10 mouse cellular contexts compared by ENCODE assay signal in genomic region chr14:62844226-62844625, GRCm38 (mm10). TPM values are rescaled to one million over a fixed set of nuclear protein-coding genes. Genes with fewer than 3 reads are reported as not detected.
DNase-seq lines count a peak whose midpoint lies in the region; ATAC-seq and TF ChIP-seq lines count a peak whose summit lies in the region.
"Had no signal": no experiment of that assay in that cellular context is flagged by ENCODE, and none has a peak within 500 bp of the region (broad histone marks: within the 10 kb centered on the region; RNA-seq: fewer than 3 reads in every experiment).

No protein-coding gene starts in this region.

- TF ChIP-seq EP300 in stomach, postnatal 0 days (optimal IDR thresholded peaks at IDR 0.05): no peak

- no peak for ATAC-seq in hindbrain, postnatal 0 days
- no peak for ATAC-seq in hindbrain, embryonic 11.5 days (ENCODE audit: low FRiP score)
- ATAC-seq in midbrain, embryonic 11.5 days (ENCODE audit: low FRiP score): no peak
- no peak for ATAC-seq in heart, embryonic 15.5 days (replicated peaks; ENCODE audit: insufficient number of reproducible peaks, insufficient read depth, low FRiP score, low read depth)
- no peak for ATAC-seq in stomach, postnatal 0 days (ENCODE audit: low FRiP score, low TSS enrichment)

- H3K27me3 ChIP-seq in hindbrain, postnatal 0 days (ENCODE audit: insufficient read depth, low read length): no peaks in the 10 kb centered on the region
- no peaks in the 10 kb centered on the region for H3K27me3 ChIP-seq in hindbrain, embryonic 11.5 days (ENCODE audit: control insufficient read depth, insufficient read depth, low read length)
- H3K27me3 ChIP-seq in midbrain, embryonic 11.5 days (ENCODE audit: control insufficient read depth, insufficient read depth, low read length): no peaks in the 10 kb centered on the region
- H3K27me3 ChIP-seq in midbrain, embryonic 10.5 days (ENCODE audit: low read depth, poor library complexity, severe bottlenecking): no peaks in the 10 kb centered on the region
- no peaks in the 10 kb centered on the region for H3K27me3 ChIP-seq in heart, embryonic 15.5 days
- H3K27me3 ChIP-seq in stomach, postnatal 0 days (ENCODE audit: control insufficient read depth, insufficient read depth, low read length): no peaks in the 10 kb centered on the region
- H3K27me3 ChIP-seq: forebrain, embryonic 12.5 days had no signal

- WGBS in hindbrain, postnatal 0 days: 85% methylated on average over 8 of the region's 8 CpGs
- 87% methylated on average over 8 of the region's 8 CpGs for WGBS in hindbrain, embryonic 11.5 days
- 88% methylated on average over 8 of the region's 8 CpGs for WGBS in midbrain, embryonic 11.5 days
- 87% methylated on average over 8 of the region's 8 CpGs for WGBS in midbrain, embryonic 10.5 days
- WGBS in heart, embryonic 15.5 days: 47% methylated on average over 8 of the region's 8 CpGs
- 51% methylated on average over 8 of the region's 8 CpGs for WGBS in stomach, postnatal 0 days

- H3K9ac ChIP-seq in hindbrain, postnatal 0 days (replicated peaks; ENCODE audit: low read length): no peak overlapping the region
- no peak overlapping the region for H3K9ac ChIP-seq in hindbrain, embryonic 11.5 days (ENCODE audit: low read depth, low read length)
- no peak overlapping the region for H3K9ac ChIP-seq in midbrain, embryonic 11.5 days (ENCODE audit: low read length)
- H3K9ac ChIP-seq in heart, embryonic 15.5 days: no peak overlapping the region
- H3K9ac ChIP-seq in stomach, postnatal 0 days (ENCODE audit: low read length): no peak overlapping the region
- H3K9ac ChIP-seq: forebrain, embryonic 12.5 days had no signal

- 0 out of 2 replicates have a peak overlapping the region, but pooled peaks have one; percentile 3 for H3K4me2 ChIP-seq in hindbrain, postnatal 0 days (ENCODE audit: low read depth, low read length)
- H3K4me2 ChIP-seq in hindbrain, embryonic 11.5 days (replicated peaks; ENCODE audit: low read depth, low read length): no peak overlapping the region
- no peak overlapping the region for H3K4me2 ChIP-seq in midbrain, embryonic 11.5 days
- H3K4me2 ChIP-seq in heart, embryonic 15.5 days: 0 out of 2 replicates have a peak overlapping the region, but pooled peaks have one; percentile 11
- H3K4me2 ChIP-seq in stomach, postnatal 0 days (replicated peaks; ENCODE audit: low read depth): no peak overlapping the region
- H3K4me2 ChIP-seq: forebrain, embryonic 12.5 days had no signal

- no peaks in the 10 kb centered on the region for H3K36me3 ChIP-seq in hindbrain, postnatal 0 days (ENCODE audit: insufficient read depth, low read length)
- no peaks in the 10 kb centered on the region for H3K36me3 ChIP-seq in hindbrain, embryonic 11.5 days (ENCODE audit: control insufficient read depth, insufficient read depth, low read length)
- H3K36me3 ChIP-seq in midbrain, embryonic 11.5 days (ENCODE audit: control insufficient read depth, insufficient read depth, low read length): no peaks in the 10 kb centered on the region
- peaks cover 27% of the 10 kb centered on the region for H3K36me3 ChIP-seq in midbrain, embryonic 10.5 days
- H3K36me3 ChIP-seq in heart, embryonic 15.5 days: no peaks in the 10 kb centered on the region; the same call in 1 of the 2 replicates
- no peaks in the 10 kb centered on the region for H3K36me3 ChIP-seq in stomach, postnatal 0 days (ENCODE audit: control insufficient read depth, insufficient read depth, low read length)
- H3K36me3 ChIP-seq: forebrain, embryonic 12.5 days had no signal

- H3K27ac ChIP-seq in hindbrain, postnatal 0 days: 0 out of 2 replicates have a peak overlapping the region, but pooled peaks have one; percentile 20
- H3K27ac ChIP-seq in hindbrain, embryonic 11.5 days (ENCODE audit: low read depth, low read length): no peak overlapping the region
- no peak overlapping the region for H3K27ac ChIP-seq in midbrain, embryonic 11.5 days (ENCODE audit: low read depth, low read length)
- no peak overlapping the region for H3K27ac ChIP-seq in midbrain, embryonic 10.5 days (replicated peaks)
- H3K27ac ChIP-seq in heart, embryonic 15.5 days: peak overlapping the region; percentile 79
- peak overlapping the region; percentile 61 for H3K27ac ChIP-seq in stomach, postnatal 0 days (replicated peaks)

- H3K4me3 ChIP-seq in hindbrain, postnatal 0 days (ENCODE audit: low read length): no peak overlapping the region
- no peak overlapping the region for H3K4me3 ChIP-seq in hindbrain, embryonic 11.5 days (ENCODE audit: low read depth, low read length)
- H3K4me3 ChIP-seq in midbrain, embryonic 11.5 days (ENCODE audit: low read depth, low read length): no peak overlapping the region
- no peak overlapping the region for H3K4me3 ChIP-seq in midbrain, embryonic 10.5 days
- no peak overlapping the region for H3K4me3 ChIP-seq in heart, embryonic 15.5 days
- H3K4me3 ChIP-seq in stomach, postnatal 0 days (ENCODE audit: low read depth, low read length): no peak overlapping the region
- H3K4me3 ChIP-seq: forebrain, embryonic 12.5 days had no signal

- H3K4me1 ChIP-seq in hindbrain, postnatal 0 days (ENCODE audit: insufficient read depth, low read length): peaks cover 5% of the 10 kb centered on the region
- H3K4me1 ChIP-seq in hindbrain, embryonic 11.5 days (replicated peaks; ENCODE audit: control insufficient read depth, insufficient read depth, low read length): no peaks in the 10 kb centered on the region
- H3K4me1 ChIP-seq in midbrain, embryonic 11.5 days (ENCODE audit: control insufficient read depth, insufficient read depth, low read length): peaks cover 3% of the 10 kb centered on the region; the same call in 1 of the 2 replicates
- peaks cover 44% of the 10 kb centered on the region for H3K4me1 ChIP-seq in midbrain, embryonic 10.5 days
- peaks cover 41% of the 10 kb centered on the region for H3K4me1 ChIP-seq in heart, embryonic 15.5 days (replicated peaks)
- H3K4me1 ChIP-seq in stomach, postnatal 0 days (replicated peaks; ENCODE audit: control insufficient read depth, insufficient read depth): 0 out of 2 replicates have a peak, but pooled peaks cover 2% of the 10 kb centered on the region

- no peak for TF ChIP-seq CTCF in hindbrain, postnatal 0 days (IDR thresholded peaks at IDR 0.05; ENCODE audit: low read depth)
- no peak for TF ChIP-seq CTCF in stomach, postnatal 0 days (IDR thresholded peaks at IDR 0.05; ENCODE audit: low read depth)

- H3K9me3 ChIP-seq in hindbrain, postnatal 0 days (ENCODE audit: low read length): no peaks in the 10 kb centered on the region
- no peaks in the 10 kb centered on the region for H3K9me3 ChIP-seq in hindbrain, embryonic 11.5 days (ENCODE audit: control insufficient read depth, low read length)
- peaks cover 5% of the 10 kb centered on the region for H3K9me3 ChIP-seq in midbrain, embryonic 11.5 days (ENCODE audit: control insufficient read depth, low read length)
- peaks cover 19% of the 10 kb centered on the region; the same call in 1 of the 2 replicates for H3K9me3 ChIP-seq in midbrain, embryonic 10.5 days (replicated peaks)
- H3K9me3 ChIP-seq in heart, embryonic 15.5 days (replicated peaks): peaks cover 4% of the 10 kb centered on the region; the same call in 1 of the 2 replicates
- H3K9me3 ChIP-seq in stomach, postnatal 0 days (ENCODE audit: control insufficient read depth, low read length): no peaks in the 10 kb centered on the region

- no peak for DNase-seq in hindbrain, postnatal 0 days (ENCODE audit: low spot score)
- no peak for DNase-seq in hindbrain, embryonic 11.5 days (ENCODE audit: low spot score)
- DNase-seq in midbrain, embryonic 11.5 days (ENCODE audit: low spot score, missing footprints): peak; percentile 21
- DNase-seq in midbrain, embryonic 10.5 days (ENCODE audit: low spot score): no peak
- no peak for DNase-seq in stomach, postnatal 0 days (ENCODE audit: low spot score)
- no peak for DNase-seq in layer of hippocampus, adult 9-10 months (ENCODE audit: low spot score)
- DNase-seq: adrenal gland, postnatal 25 days; cerebellum, adult 11 months had no signal

RNA-seq across cellular contexts. Expression of gene Wdfy2, which starts 6.7 kb away (rescaled TPM):
- 16.9 and 20.6 TPM in 2 replicates for total RNA-seq in hindbrain, postnatal 0 days (2014; rRNA removed)
- polyA plus RNA-seq in hindbrain, postnatal 0 days (2015; fragmentation: Nextera tagmentation; extraction: Ambion mirVana): 4.5 and 4.6 TPM in 2 replicates
- 12.5 and 17.0 TPM in 2 replicates for polyA plus RNA-seq in hindbrain, embryonic 11.5 days (2014; fragmentation: Nextera tagmentation; extraction: Ambion mirVana)
- 14.9 and 15.9 TPM in 2 replicates for polyA plus RNA-seq in midbrain, embryonic 11.5 days (2014; fragmentation: Nextera tagmentation; extraction: Ambion mirVana)
- polyA plus RNA-seq in midbrain, embryonic 10.5 days (2016; fragmentation: Nextera tagmentation; extraction: Ambion mirVana): 14.8 and 15.5 TPM in 2 replicates
- polyA plus RNA-seq in heart, embryonic 15.5 days (2015; fragmentation: Nextera tagmentation; extraction: Ambion mirVana): 3.0 and 4.8 TPM in 2 replicates
- polyA plus RNA-seq in stomach, postnatal 0 days (2015; fragmentation: Nextera tagmentation; extraction: Ambion mirVana): 2.4 and 2.5 TPM in 2 replicates

Comparison
In these comparisons a context has a peak if more than half of its experiments do, and no peak if none do; other contexts are left out.
1. H3K27ac ChIP-seq: peak in hindbrain, postnatal 0 days (single experiment), heart, embryonic 15.5 days (single experiment) and stomach, postnatal 0 days (single experiment); none in hindbrain, embryonic 11.5 days (single experiment), midbrain, embryonic 11.5 days (single experiment) and midbrain, embryonic 10.5 days (single experiment).
2. H3K4me2 ChIP-seq: peak in hindbrain, postnatal 0 days (single experiment) and heart, embryonic 15.5 days (single experiment); none in hindbrain, embryonic 11.5 days (single experiment), midbrain, embryonic 11.5 days (single experiment) and stomach, postnatal 0 days (single experiment).